Mouse (Mus musculus) midbrain, embryonic 15.5 days (tissue): Measurements from ENCODE around the gene Slc7a4. TPM values are rescaled to one million over a fixed set of nuclear protein-coding genes. Genes with fewer than 3 reads are reported as not detected.
A peak's percentile ranks its signal among the peaks of the same experiment; 100 is the strongest.

Experiments used
- ATAC-seq: fragments of 200-750 bp; cut with Nextera tagmentation; replicated peaks from 2 replicates; pipeline ENCODE4 v1.8.0; 2017; ENCODE audit warnings: moderate TSS enrichment
- H3K27ac ChIP-seq: fragments of 300-500 bp; sonication (generic); 2 replicates; pipeline ENCODE4 v1.5.1; 2015; ENCODE audit warnings: mild to moderate bottlenecking, inconsistent platforms
- H3K27me3 ChIP-seq: fragments of 300-500 bp; sonication (generic); replicated peaks from 2 replicates; pipeline ENCODE4 v1.6.1; 2015; ENCODE audit warnings: inconsistent platforms
- H3K36me3 ChIP-seq: fragments of 300-500 bp; sonication (generic); replicated peaks from 2 replicates; pipeline ENCODE4 v1.6.1; 2015; ENCODE audit warnings: inconsistent platforms
- H3K4me1 ChIP-seq: fragments of 300-500 bp; sonication (generic); 2 replicates; pipeline ENCODE4 v1.6.1; 2015; ENCODE audit warnings: inconsistent platforms
- H3K4me2 ChIP-seq: fragments of 300-500 bp; sonication (generic); 2 replicates; pipeline ENCODE4 v1.6.1; 2015; ENCODE audit warnings: inconsistent platforms, mild to moderate bottlenecking, moderate library complexity
- H3K4me3 ChIP-seq: fragments of 300-500 bp; sonication (generic); 2 replicates; pipeline ENCODE4 v1.5.1; 2015; ENCODE audit warnings: mild to moderate bottlenecking, inconsistent platforms
- H3K9ac ChIP-seq: fragments of 300-500 bp; sonication (generic); 2 replicates; pipeline ENCODE4 v1.6.1; 2015; ENCODE audit warnings: mild to moderate bottlenecking, inconsistent platforms
- H3K9me3 ChIP-seq: fragments of 300-500 bp; sonication (generic); 2 replicates; pipeline ENCODE4 v1.6.1; 2016; ENCODE audit warnings: inconsistent platforms
- WGBS: fragments of 180-500 bp; shearing (Covaris S2); methylation state at CpG from one replicate; pipeline ENCODE4 v1.1.7; 2015; ENCODE audit warnings: mixed read lengths; 5-methylcytosine and 5-hydroxymethylcytosine counted together
- polyA plus RNA-seq: library from polyadenylated mRNA; unstranded; fragments of >200 nt; fragmentation: Nextera tagmentation; extraction: Ambion mirVana; gene quantifications from 2 replicates; pipeline ENCODE4 v1.2.1, GENCODE M21; 2015

Slc7a4 gene
- polyA plus RNA-seq, 1 experiment from 2014 or later = 42.7 TPM

DNA sequence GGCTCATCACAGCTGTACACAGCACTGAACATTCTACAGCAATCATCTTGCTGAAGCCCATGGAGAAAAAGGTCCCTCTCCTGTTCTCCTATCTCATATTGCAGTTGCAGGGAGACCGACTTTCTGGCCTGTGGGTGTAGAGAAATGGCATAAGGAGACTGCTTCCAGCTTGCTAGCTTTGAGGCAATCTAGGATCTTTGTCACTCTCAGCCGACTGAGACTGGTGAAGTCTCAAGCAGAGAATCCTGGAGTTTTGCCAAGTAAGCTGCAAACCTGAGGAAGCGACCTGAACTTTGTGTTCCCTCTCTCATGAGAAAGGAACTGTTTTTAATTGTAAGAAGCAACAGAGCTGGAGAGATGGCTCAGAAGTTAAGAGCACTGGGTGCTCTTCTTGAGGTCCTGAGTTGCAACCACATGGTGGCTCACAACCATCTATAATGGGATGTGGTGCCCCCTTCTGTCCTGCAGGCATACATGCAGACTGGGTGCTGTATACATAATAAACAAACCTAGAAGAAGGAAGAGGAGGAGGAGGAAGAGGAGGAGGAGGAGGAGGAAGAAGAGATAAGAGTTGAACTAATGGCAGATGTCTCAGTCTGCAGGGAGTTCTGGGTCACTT is 18.0 kb upstream of the Slc7a4 start:
- H3K27ac ChIP-seq = no peak overlapping the region
- no peaks in the 10 kb centered on the region for H3K9me3 ChIP-seq
- no peak overlapping the region for H3K4me3 ChIP-seq
- H3K4me1 ChIP-seq = no peaks in the 10 kb centered on the region
- WGBS = 70% methylated on average over 3 of the region's 3 CpGs
- no peak overlapping the region for H3K4me2 ChIP-seq
- H3K9ac ChIP-seq = no peak overlapping the region
- H3K36me3 ChIP-seq = no peaks in the 10 kb centered on the region
- no peaks in the 10 kb centered on the region for H3K27me3 ChIP-seq
- no peak for ATAC-seq

DNA sequence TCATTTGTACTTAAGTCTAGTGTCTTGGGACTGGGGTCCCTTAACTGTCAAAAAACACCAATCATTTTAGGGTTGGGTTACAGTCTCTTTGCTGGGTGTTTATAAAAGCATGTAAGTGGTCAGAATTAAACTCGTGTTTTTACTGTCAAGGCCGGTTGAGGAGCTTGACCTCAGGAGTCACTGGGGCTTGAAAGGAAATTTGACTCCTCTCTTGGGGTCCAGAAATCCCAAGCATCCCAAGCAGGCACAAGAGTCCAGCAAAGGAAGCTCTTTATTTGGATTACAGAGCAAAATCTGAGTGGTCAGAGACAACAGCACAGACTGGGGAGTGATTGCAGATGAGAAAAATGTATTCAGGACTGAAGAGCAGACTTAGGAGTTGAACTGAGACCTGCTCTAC is 7.7 kb upstream of the Slc7a4 start:
- no peaks in the 10 kb centered on the region for H3K36me3 ChIP-seq
- H3K27me3 ChIP-seq = no peaks in the 10 kb centered on the region
- no peak overlapping the region for H3K4me2 ChIP-seq
- no peaks in the 10 kb centered on the region for H3K9me3 ChIP-seq
- H3K4me1 ChIP-seq = no peaks in the 10 kb centered on the region
- H3K4me3 ChIP-seq = no peak overlapping the region
- WGBS = 48% methylated on average over 2 of the region's 2 CpGs
- no peak for ATAC-seq
- H3K27ac ChIP-seq = no peak overlapping the region
- H3K9ac ChIP-seq = no peak overlapping the region

DNA sequence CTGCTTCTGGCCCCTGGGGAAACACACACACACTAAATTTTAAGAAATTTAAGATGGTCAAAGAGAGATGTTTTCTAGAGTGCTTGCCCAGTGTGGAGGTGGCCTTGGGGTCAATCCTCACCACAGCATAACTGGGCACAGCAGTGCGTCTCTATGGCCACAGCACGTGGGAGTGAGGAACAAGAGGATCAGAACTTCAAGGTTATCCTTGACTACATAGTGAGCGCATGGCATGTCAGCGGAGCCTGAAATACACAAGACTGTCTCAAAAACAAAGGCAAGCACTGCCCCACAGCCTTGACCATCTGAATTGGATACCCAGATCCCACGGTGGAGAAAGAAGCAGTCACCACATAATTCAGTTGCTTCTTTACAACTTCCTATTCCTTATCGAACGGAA is 1.5 kb upstream of the Slc7a4 start:
- Histone ChIP-seq H3K4me1 (no peaks in the 10 kb centered on the region), H3K27ac (no peak overlapping the region), H3K9ac (no peak overlapping the region), H3K9me3 (no peaks in the 10 kb centered on the region), H3K4me2 (no peak overlapping the region), H3K4me3 (no peak overlapping the region), H3K27me3 (no peaks in the 10 kb centered on the region), H3K36me3 (no peaks in the 10 kb centered on the region)
- no peak for ATAC-seq
- 83% methylated on average over 7 of the region's 7 CpGs for WGBS

DNA sequence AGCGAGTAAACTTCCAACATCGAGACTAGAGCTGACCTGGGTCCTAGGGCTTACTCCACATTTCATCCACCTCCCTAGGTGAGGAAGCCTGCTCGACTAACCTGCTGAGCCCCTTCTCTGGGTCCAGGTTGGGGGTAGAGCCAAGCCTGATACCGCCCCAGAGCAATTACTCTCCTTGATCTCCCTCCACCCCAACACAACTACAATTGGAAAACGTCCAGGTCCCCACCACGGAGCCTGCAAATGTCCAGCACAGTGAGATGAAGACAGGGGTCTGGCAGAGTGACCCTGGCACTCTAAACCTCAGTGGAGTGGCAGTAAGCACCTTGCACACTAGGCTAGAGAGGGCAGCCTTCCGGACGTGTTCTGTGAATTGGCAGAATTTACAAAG is 6.2 kb downstream of the Slc7a4 start:
- Histone ChIP-seq H3K4me1 (peaks cover 14% of the 10 kb centered on the region), H3K9ac (peak overlapping the region; percentile 47), H3K9me3 (no peaks in the 10 kb centered on the region), H3K27ac (peak overlapping the region; percentile 44), H3K4me2 (peak overlapping the region; percentile 63), H3K36me3 (no peaks in the 10 kb centered on the region), H3K4me3 (peak overlapping the region; percentile 44), H3K27me3 (peaks cover 6% of the 10 kb centered on the region; the same call in 1 of the 2 replicates)
- no peak for ATAC-seq
- 16% methylated on average over 8 of the region's 8 CpGs for whole genome bisulfite sequencing

DNA sequence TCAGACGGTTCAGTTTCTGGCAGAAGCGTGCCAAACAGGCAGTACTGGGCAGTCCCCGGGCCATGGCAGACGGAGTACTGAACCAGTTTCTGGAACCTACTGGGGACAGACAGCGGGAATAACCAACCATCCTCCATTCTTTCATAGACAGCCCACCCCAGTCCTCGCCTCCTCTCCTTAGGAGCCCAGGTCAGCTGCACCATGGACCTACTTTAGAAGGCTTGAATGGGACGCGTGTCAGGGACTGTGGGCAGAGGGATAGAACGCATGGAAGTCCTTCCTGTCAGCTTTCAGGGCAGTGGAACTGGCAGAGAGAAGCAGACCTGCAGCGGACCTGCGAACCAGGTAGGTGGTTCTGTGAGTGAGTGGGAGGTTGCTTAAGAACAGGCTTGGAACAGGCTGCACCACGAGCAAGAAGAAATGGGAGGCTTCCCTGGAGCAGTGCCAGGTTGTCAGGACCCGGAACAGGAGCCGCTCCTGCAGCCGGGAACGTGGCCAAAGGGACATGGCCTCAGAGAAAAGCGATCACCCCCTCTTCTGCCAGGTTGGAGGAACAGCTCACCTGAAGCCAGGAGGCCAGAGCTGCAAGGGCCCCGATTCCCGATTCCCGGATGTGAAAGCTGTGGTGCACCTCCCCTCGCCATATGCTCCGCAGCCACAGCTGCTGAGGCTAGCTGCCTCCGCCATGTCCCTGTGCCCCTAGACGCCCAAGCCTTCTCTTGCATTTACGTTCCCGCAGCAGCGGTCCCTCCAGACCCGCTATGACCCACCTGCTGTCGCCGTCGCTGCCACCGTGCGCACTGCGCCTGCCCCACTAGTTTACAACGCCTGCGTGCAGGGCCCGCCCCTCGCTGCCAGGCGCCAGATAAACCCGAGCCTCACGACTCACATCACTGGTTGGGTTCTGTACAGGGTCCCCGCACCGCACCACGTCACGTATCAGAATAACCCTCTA is 6.9 kb downstream of the Slc7a4 start:
- no peaks in the 10 kb centered on the region for H3K36me3 ChIP-seq
- H3K27ac ChIP-seq = peak overlapping the region; percentile 44

DNA sequence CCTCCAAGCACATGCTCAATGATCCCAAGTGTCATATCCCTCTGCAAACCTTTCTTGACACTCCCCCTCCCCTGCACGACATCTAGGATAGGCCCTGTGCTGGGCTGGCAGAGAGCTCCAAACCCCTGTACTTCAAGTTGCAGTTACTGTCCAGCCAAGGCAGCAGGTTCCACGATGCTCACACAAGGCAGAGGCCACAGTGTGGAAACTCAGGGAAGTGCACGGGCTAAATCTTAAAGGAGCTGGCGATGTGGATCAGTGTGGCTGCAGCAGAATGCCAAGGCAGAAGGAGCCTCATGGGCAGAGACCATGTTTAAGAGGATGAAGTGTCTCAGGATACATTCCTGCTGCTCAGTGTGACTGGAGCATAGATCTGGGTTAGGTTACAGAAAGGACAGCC is 16.8 kb downstream of the Slc7a4 start:
- 28% methylated on average over 4 of the region's 4 CpGs for WGBS
- Histone ChIP-seq H3K4me1 (peaks cover 11% of the 10 kb centered on the region), H3K36me3 (no peaks in the 10 kb centered on the region), H3K4me2 (no peak overlapping the region), H3K27me3 (peaks cover 6% of the 10 kb centered on the region), H3K4me3 (no peak overlapping the region), H3K27ac (no peak overlapping the region), H3K9ac (no peak overlapping the region), H3K9me3 (no peaks in the 10 kb centered on the region)
- no peak for ATAC-seq

More for the DNA sequence above, 6.9 kb downstream of the Slc7a4 start:
- Histone ChIP-seq H3K4me1 (peaks cover 14% of the 10 kb centered on the region), H3K4me2 (peak overlapping the region; percentile 63), H3K4me3 (peak overlapping the region; percentile 44), H3K9ac (peak overlapping the region; percentile 47), H3K27me3 (peaks cover 6% of the 10 kb centered on the region; the same call in 1 of the 2 replicates), H3K9me3 (no peaks in the 10 kb centered on the region)
- 13% methylated on average over 45 of the region's 45 CpGs for WGBS
- peak; percentile 93 for ATAC-seq

DNA sequence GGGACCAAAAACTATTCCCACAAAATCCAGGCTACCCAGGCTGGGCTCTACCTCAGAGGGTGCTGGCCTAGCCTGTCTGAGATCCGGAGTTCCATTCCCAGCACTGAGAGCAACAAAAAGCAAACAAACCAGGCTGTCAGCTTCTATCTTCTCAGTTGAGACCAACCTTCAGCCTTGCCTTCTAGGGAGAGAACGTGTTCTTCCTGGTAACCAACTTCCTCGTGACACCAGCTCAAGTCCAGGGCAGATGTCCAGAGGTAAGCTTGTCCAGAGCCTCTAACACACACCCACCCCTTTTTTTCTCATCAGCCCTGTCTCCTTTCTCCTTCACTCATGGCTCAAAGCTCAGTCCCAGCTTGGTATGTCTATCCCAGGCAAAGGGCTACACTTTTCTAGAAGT is 18.2 kb downstream of the Slc7a4 start:
- peaks cover 17% of the 10 kb centered on the region for H3K4me1 ChIP-seq
- no peaks in the 10 kb centered on the region for H3K9me3 ChIP-seq
- ATAC-seq = no peak
- 74% methylated on average over 3 of the region's 3 CpGs for WGBS
- H3K36me3 ChIP-seq = no peaks in the 10 kb centered on the region
- no peak overlapping the region for H3K27ac ChIP-seq
- no peak overlapping the region for H3K9ac ChIP-seq
- H3K4me2 ChIP-seq = no peak overlapping the region
- H3K4me3 ChIP-seq = no peak overlapping the region
- peaks cover 13% of the 10 kb centered on the region for H3K27me3 ChIP-seq

DNA sequence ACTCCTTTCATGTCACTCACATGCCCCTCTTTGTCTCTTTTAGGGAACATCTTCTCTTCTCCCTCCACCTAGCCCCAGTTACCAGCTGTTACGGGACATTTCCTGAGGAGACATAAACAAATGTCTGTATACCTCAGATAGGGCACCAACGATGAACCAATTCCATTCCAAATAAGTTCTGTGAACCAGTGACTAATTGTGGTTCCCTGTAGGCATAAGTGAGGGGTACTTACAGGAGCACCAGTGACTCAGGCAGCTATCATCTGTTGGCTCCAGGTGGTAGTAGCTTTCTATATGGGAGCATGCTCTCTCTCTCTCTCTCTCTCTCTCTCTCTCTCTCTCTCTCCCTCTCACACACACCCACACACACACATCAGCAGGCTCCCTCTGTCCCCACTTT is 18.8 kb downstream of the Slc7a4 start:
- H3K9me3 ChIP-seq = no peaks in the 10 kb centered on the region
- H3K9ac ChIP-seq = no peak overlapping the region
- WGBS = 84% methylated on average over 2 of the region's 2 CpGs
- no peaks in the 10 kb centered on the region for H3K36me3 ChIP-seq
- H3K27ac ChIP-seq = no peak overlapping the region
- no peak overlapping the region for H3K4me2 ChIP-seq
- peaks cover 17% of the 10 kb centered on the region for H3K4me1 ChIP-seq
- no peak for ATAC-seq
- H3K27me3 ChIP-seq = peaks cover 16% of the 10 kb centered on the region
- no peak overlapping the region for H3K4me3 ChIP-seq

- Histone ChIP-seq H3K36me3 (no peaks in the 10 kb centered on the region), H3K27me3 (peaks cover 16% of the 10 kb centered on the region), H3K4me1 (peaks cover 24% of the 10 kb centered on the region), H3K9ac (no peak overlapping the region), H3K27ac (no peak overlapping the region), H3K9me3 (no peaks in the 10 kb centered on the region), H3K4me3 (no peak overlapping the region), H3K4me2 (no peak overlapping the region)
- 21% methylated on average over 1 of the region's 1 CpGs for WGBS
- no peak for ATAC-seq
Measured at GRCm38 (mm10) chr16:17563580-17563979, 19.4 kb downstream of the Slc7a4 start.

- no peak within 1 kb of the TSS for H3K9ac ChIP-seq
- WGBS = 4% methylated on average over 10 of the region's 10 CpGs
- peak; percentile 43 for ATAC-seq
- H3K27me3 ChIP-seq = peaks cover 16% of the 10 kb centered on the region
- no peaks in the 10 kb centered on the region for H3K9me3 ChIP-seq
- H3K4me1 ChIP-seq = peaks cover 29% of the 10 kb centered on the region
- peak within 1 kb of the TSS; percentile 41 for H3K4me2 ChIP-seq
- peak within 1 kb of the TSS; percentile 36; the same call in 1 of the 2 replicates for H3K27ac ChIP-seq
- H3K4me3 ChIP-seq = peak within 1 kb of the TSS; percentile 12; the same call in 1 of the 2 replicates
- no peaks in the 10 kb centered on the region for H3K36me3 ChIP-seq
Measured at GRCm38 (mm10) chr16:17561751-17562208, 21.2 kb downstream of the Slc7a4 start, which contains the start of gene P2rx6. P2rx6 (plus strand) TSS chr16:17561885.

GRCm38 (mm10) chr16:17561128-17561750 is 21.8 kb downstream of the Slc7a4 start, which contains the start of gene Lrrc74b:
Lrrc74b (minus strand) TSS chr16:17561247.
- Histone ChIP-seq H3K4me3 (peak within 1 kb of the TSS; percentile 12; the same call in 1 of the 2 replicates), H3K27ac (peak within 1 kb of the TSS; percentile 36; the same call in 1 of the 2 replicates), H3K9ac (no peak within 1 kb of the TSS), H3K4me1 (peaks cover 29% of the 10 kb centered on the region), H3K36me3 (no peaks in the 10 kb centered on the region), H3K27me3 (peaks cover 16% of the 10 kb centered on the region), H3K4me2 (peak within 1 kb of the TSS; percentile 41), H3K9me3 (no peaks in the 10 kb centered on the region)
- under 1% methylated on average over 22 of the region's 22 CpGs for WGBS
- ATAC-seq = peak; percentile 73
